Mouse (Mus musculus) bone marrow macrophage, adult 2 months (primary cell): ENCODE measurements around the gene Cnksr2. TPM values are rescaled to one million over a fixed set of nuclear protein-coding genes. Genes with fewer than 3 reads are reported as not detected.

Experiments used
- H3K27ac ChIP-seq: 2 replicates; pipeline ENCODE4 v1.5.1; 2012; ENCODE audit warnings: low read depth, low read length; ENCODE audit not compliant: insufficient read depth
- H3K4me1 ChIP-seq: 2 replicates; pipeline ENCODE4 v1.6.1; 2012; ENCODE audit warnings: low read length; ENCODE audit not compliant: control insufficient read depth, insufficient read depth
- H3K4me3 ChIP-seq: 2 replicates; pipeline ENCODE4 v1.5.1; 2012; ENCODE audit warnings: mild to moderate bottlenecking, low read length, moderate library complexity; ENCODE audit not compliant: insufficient read depth
- CTCF ChIP-seq: IDR thresholded peaks from 2 replicates; pipeline ENCODE4 v1.5.1; 2012; ENCODE audit warnings: low read depth, mild to moderate bottlenecking, low read length, moderate library complexity
- POLR2A ChIP-seq: IDR thresholded peaks from 2 replicates; pipeline ENCODE4 v1.6.1; 2012; ENCODE audit warnings: mild to moderate bottlenecking, low read depth, low read length, borderline replicate concordance
- polyA plus RNA-seq: library from polyadenylated mRNA; stranded (reverse); fragments of >200 nt; gene quantifications from 2 replicates; pipeline ENCODE4 v1.2.4, GENCODE M21; 2012; ENCODE audit not compliant: missing spikeins, insufficient read depth, insufficient read length

Gene Cnksr2
- polyA plus RNA-seq = 0.12 TPM in 1 of 2 replicates, not detected in the other

- H3K4me1 ChIP-seq = no peaks in the 10 kb centered on the region
- no peak for TF ChIP-seq POLR2A
- no peak within 1 kb of the TSS for H3K27ac ChIP-seq
- peak within 1 kb of the TSS; percentile 39 for H3K4me3 ChIP-seq
Observed at GRCm38 (mm10) chrX:158043057-158043843, at the start of gene Cnksr2. Cnksr2 (minus strand) TSS chrX:158043294.

GRCm38 (mm10) chrX:158043844-158044140 is 698 bp upstream of the Cnksr2 start:
- Histone ChIP-seq H3K27ac (no peak overlapping the region), H3K4me3 (no peak overlapping the region), H3K4me1 (no peaks in the 10 kb centered on the region)
- no peak for TF ChIP-seq CTCF
- TF ChIP-seq POLR2A = no peak

- H3K4me1 ChIP-seq = no peaks in the 10 kb centered on the region
- no peak for TF ChIP-seq POLR2A
- no peak for TF ChIP-seq CTCF
- H3K4me3 ChIP-seq = peak overlapping the region; percentile 39; the same call in 1 of the 2 replicates
- H3K27ac ChIP-seq = no peak overlapping the region
Observed at GRCm38 (mm10) chrX:158042255-158043056, 638 bp downstream of the Cnksr2 start.

- Histone ChIP-seq H3K4me3 (no peak overlapping the region), H3K4me1 (no peaks in the 10 kb centered on the region), H3K27ac (no peak overlapping the region)
- TF ChIP-seq CTCF = no peak
- TF ChIP-seq POLR2A = no peak
Observed at GRCm38 (mm10) chrX:158041703-158042102, 1.4 kb downstream of the Cnksr2 start.

GRCm38 (mm10) chrX:157951698-157952097 is 91.4 kb downstream of the Cnksr2 start:
- no peak for TF ChIP-seq POLR2A
- no peak for TF ChIP-seq CTCF
- H3K4me3 ChIP-seq = no peak overlapping the region
- no peak overlapping the region for H3K27ac ChIP-seq

GRCm38 (mm10) chrX:157949256-157949655 is 93.8 kb downstream of the Cnksr2 start:
- Histone ChIP-seq H3K4me3 (no peak overlapping the region), H3K4me1 (no peaks in the 10 kb centered on the region), H3K27ac (no peak overlapping the region)
- TF ChIP-seq CTCF (no peak), POLR2A (no peak)

More at GRCm38 (mm10) chrX:157951698-157952097, 91.4 kb downstream of the Cnksr2 start:
- H3K4me1 ChIP-seq = no peaks in the 10 kb centered on the region

- Histone ChIP-seq H3K4me3 (no peak overlapping the region), H3K27ac (no peak overlapping the region), H3K4me1 (no peaks in the 10 kb centered on the region)
- TF ChIP-seq POLR2A = no peak
- TF ChIP-seq CTCF = no peak
Observed at GRCm38 (mm10) chrX:157945121-157945520, 98.0 kb downstream of the Cnksr2 start.

- TF ChIP-seq CTCF (no peak), POLR2A (no peak)
- no peaks in the 10 kb centered on the region for H3K4me1 ChIP-seq
- no peak overlapping the region for H3K27ac ChIP-seq
- no peak overlapping the region for H3K4me3 ChIP-seq
Observed at GRCm38 (mm10) chrX:157936611-157937010, 106.5 kb downstream of the Cnksr2 start.

- no peaks in the 10 kb centered on the region for H3K4me1 ChIP-seq
- H3K4me3 ChIP-seq = no peak overlapping the region
- TF ChIP-seq CTCF (no peak), POLR2A (no peak)
- H3K27ac ChIP-seq = no peak overlapping the region
Observed at GRCm38 (mm10) chrX:157920093-157920492, 123.0 kb downstream of the Cnksr2 start.

- TF ChIP-seq POLR2A (no peak), CTCF (no peak)
- H3K27ac ChIP-seq = no peak overlapping the region
- no peak overlapping the region for H3K4me3 ChIP-seq
- no peaks in the 10 kb centered on the region for H3K4me1 ChIP-seq
Observed at GRCm38 (mm10) chrX:157829983-157830382, 213.1 kb downstream of the Cnksr2 start.
